Mouse (Mus musculus) embryonic fibroblast, embryonic 13.5 days (primary cell): ENCODE results near the gene Ddx21.

Source experiments
- CTCF ChIP-seq: IDR thresholded peaks from 2 replicates; pipeline ENCODE4 v1.5.1; 2011; ENCODE audit warnings: mild to moderate bottlenecking, control low read depth, low read length, moderate library complexity, borderline replicate concordance; ENCODE audit not compliant: insufficient read depth
- POLR2A ChIP-seq: IDR thresholded peaks from 2 replicates; pipeline ENCODE4 v1.6.1; 2011; ENCODE audit warnings: low read depth, mild to moderate bottlenecking, control low read depth, low read length, moderate library complexity

GRCm38 (mm10) chr10:62583245-62583644 is 18.8 kb downstream of the Ddx21 start:
- TF ChIP-seq POLR2A (no peak), CTCF (no peak)
